Mouse (Mus musculus): ENCODE measurements around the gene Lgals9. TPM values are rescaled to one million over a fixed set of nuclear protein-coding genes. Genes with fewer than 3 reads are reported as not detected.
A peak's percentile ranks its signal among the peaks of the same experiment; 100 is the strongest.
"Not testable (repeated sequence)": the region's sequence is repeated elsewhere in the genome, so short reads cannot be mapped to it uniquely, and the experiment has no call there.

Gene Lgals9
- total RNA-seq, 2 experiments from 2014 or later = 7.3 to 8.3 TPM

GRCm38 (mm10) chr11:79012529-79012928 is 27.8 kb upstream of the Lgals9 start:
- intact Hi-C loops (cut with DNase I) = no loop called here

DNA sequence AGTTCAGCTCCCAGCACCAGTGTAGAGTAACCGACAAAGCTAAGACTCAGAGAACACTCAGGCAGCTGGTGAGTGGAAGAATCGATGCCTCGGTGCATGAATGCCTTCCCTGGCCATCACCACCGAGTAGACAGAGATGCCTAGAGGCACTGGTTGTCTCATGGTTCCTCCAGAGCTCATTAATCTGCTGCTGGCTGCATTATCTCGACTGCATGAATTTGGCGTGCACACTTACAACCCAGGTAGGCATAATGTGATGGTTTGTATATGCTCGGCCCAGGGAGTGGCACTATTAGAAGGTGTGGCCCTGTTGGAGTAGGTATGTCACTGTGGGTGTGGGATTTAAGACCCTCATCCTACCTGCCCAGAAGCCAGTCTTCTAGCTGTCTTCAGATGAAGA is 24.1 kb upstream of the Lgals9 start:
- DNase-seq (ENCODE audit: extremely low spot score in 1 of 2, low spot score in 2 of 2) = no peak

More at GRCm38 (mm10) chr11:79012529-79012928, 27.8 kb upstream of the Lgals9 start:
- no peak for DNase-seq (ENCODE audit: extremely low spot score in 1 of 2, low spot score in 2 of 2)

GRCm38 (mm10) chr11:79008007-79008775 is 23.4 kb upstream of the Lgals9 start:
- intact Hi-C loops (cut with DNase I) = no loop called here
- DNase-seq (ENCODE audit: extremely low spot score in 1 of 2, low spot score in 2 of 2) = no peak

More for the DNA sequence above, 24.1 kb upstream of the Lgals9 start:
- intact Hi-C loops (cut with DNase I) = no loop called here

DNA sequence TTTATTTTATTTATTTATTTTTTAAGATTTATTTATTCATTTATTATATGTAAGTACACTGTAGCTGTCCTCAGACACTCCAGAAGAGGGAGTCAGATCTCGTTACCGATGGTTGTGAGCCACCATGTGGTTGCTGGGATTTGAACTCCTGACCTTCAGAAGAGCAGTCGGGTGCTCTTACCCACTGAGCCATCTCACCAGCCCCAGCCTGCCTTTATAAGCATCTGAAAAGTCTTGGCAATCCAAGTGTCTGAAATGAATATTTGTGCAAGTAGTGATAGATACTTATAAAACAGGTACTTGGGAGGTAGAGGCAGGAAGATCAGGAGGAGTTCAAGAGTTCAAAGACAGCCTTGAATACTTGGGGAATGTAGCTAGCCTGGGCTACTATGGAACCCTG is 22.6 kb upstream of the Lgals9 start:
- intact Hi-C loops (cut with DNase I); DNase-seq (ENCODE audit: extremely low spot score in 1 of 2, low spot score in 2 of 2): not testable (repeated sequence)

GRCm38 (mm10) chr11:79006417-79006816 is 21.7 kb upstream of the Lgals9 start:
- intact Hi-C loops (cut with DNase I) = no loop called here
- DNase-seq (ENCODE audit: extremely low spot score in 1 of 2, low spot score in 2 of 2) = no peak

DNA sequence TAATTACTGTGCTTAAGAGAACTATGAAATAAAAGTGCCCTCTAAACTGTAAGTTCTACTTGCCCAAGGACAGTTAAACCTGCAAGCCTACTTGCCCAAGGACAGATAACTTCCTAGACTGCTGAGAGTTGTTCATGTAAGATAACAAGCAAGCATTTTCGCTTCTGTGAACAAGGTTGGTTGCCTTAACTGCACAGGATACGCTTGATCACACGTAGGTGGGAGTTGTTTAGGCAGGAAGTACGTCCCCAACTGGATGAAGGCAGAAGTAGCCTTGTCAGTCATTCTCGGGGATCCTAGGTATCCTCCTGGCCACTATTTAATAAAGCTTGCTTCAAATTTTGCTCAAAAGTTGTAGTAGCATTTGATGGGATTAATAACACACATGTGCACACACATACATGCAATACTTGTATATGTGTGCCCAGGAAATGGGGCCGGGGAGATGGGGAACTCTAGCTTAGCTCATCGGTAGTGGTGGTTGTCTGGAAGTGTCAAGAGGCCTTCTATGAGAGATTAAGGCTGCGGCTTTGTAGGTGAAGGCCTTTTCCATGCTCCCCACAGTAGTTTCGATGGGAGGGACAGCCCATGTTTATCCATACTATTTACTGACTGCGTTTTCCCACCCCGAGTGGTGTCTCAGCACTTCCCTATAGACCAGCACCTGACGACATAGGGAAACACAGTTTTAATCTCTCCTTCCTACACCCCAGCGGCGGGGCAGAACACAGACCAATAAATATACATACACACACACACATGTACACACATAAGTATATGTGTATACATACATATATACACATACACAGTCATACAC is 21.0 kb upstream of the Lgals9 start:
- DNase-seq (ENCODE audit: extremely low spot score in 1 of 2, low spot score in 2 of 2) = no peak
- intact Hi-C loops (cut with DNase I) = no loop called here

DNA sequence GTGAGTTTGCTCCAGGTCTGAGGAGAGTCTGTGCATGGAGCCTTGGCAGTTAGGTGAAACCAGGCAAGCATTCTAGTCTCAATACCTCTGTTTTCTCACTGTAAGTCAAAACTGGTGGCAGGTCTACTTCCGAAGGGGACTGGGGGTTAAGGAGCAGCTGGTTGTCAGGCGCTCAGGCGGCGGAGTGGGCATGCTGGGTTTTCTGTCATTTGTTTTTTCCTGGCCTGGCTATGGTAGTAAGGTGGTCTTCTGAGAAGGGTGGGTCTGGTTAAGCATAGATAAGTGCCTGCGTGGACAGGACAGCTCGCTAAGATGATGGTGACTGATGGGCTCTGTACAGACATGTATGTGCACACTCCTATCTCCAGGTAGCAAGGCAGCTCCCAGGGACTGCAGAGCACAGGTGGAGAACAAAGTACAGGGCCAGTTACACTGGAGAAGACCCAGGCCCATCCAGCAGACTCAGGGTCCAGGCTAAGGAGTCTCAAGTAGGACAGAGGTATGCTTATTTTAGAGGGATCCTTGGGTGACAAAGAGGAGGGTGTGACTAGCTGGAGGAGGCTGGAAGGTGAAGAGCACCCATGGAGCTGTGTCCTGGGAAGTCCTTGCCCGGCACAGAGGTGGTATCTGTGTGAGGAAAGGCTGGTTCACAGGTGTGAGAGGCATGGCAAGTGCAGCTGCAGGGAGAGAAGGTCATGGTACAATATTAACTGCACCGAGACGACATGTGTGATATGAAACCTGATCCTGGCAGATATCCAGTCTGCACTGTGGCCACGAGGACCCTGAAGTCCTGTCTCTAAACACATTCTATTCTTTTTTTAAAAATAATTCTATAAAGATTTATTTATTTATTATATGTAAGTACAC is 19.3 kb upstream of the Lgals9 start:
- no peak for DNase-seq (ENCODE audit: extremely low spot score in 1 of 2, low spot score in 2 of 2)
- intact Hi-C loops (cut with DNase I) = no loop called here

GRCm38 (mm10) chr11:79003053-79003768 is 18.5 kb upstream of the Lgals9 start:
- intact Hi-C loops (cut with DNase I) = no loop called here
- peak in 1 of 2 experiments; percentile 59 for DNase-seq (ENCODE audit: extremely low spot score in 1 of 2, low spot score in 2 of 2)

- DNase-seq (ENCODE audit: extremely low spot score in 1 of 2, low spot score in 2 of 2) = no peak
- intact Hi-C loops (cut with DNase I) = no loop called here
Observed at GRCm38 (mm10) chr11:79002551-79002951, 17.8 kb upstream of the Lgals9 start.

DNA sequence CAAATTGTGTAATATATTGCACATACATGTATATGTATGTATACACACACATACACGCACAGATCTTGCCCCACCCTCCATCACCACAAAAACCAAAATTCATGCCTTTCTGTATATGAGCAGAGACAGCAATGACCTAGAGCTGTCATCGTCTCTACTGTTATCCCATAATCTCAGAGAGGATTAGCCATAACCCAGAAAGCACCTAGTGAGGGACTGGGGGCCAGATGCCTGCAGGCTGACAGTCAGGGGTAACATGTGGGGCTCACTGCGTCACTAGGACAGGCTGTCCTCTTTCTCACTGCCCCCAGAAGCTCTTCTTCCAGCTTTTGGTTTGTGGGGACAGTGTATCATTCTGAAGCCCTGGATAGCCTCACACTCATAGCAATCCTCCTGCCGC is 17.1 kb upstream of the Lgals9 start:
- intact Hi-C loops (cut with DNase I) = no loop called here
- DNase-seq (ENCODE audit: extremely low spot score in 1 of 2, low spot score in 2 of 2) = no peak

DNA sequence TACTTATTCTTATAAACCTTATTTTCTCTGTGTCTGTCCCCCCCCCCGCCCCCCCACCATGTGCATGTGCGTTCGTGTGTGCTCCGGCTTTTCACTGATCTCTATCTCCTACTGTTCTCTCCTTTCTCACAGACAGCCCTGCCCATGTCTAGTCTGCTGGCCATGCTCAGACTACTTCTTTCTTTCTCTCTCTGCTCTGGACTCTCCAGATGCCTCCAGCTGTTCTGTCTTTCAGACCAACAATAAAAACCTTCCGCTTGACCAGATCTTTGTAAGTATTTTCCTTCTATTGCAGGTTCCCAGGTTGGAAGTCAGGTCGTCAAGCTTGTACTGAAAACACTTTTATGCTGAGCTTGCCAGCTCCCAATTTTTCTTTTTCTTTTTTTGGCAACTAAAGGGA is 14.4 kb upstream of the Lgals9 start:
- intact Hi-C loops (cut with DNase I) = no loop called here
- DNase-seq (ENCODE audit: extremely low spot score in 1 of 2, low spot score in 2 of 2) = no peak

DNA sequence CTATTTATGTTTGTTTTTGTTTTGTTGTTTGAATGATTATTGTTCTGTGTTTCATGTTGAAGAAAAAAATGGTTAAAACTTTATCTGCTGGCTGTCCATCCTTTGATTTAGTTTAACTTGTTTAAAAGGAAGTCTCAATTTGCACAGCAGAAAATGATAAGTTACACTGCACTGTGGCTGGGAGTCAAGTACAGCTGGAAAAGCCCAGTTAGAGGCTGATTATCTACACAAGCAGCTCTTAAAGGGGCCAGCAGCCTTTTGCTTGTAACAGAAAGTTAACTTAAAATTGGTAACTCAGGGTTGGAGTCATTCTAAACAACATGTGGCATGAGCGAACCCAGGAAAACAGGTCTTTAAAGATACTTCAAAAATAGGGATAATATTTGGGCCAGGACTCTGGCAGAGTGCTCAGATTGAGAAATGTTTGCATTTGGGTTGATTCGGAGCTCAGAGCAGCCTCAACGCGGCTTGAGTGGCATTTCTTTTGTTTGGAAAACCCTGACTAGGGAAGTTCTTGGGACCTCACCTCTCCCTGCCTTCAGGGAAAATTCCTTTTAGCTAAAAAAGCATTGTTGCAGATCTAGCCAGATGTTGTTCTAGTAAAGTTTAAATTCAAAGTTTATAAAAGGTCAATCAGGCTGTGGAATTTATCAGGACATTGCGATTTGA is 6.3 kb upstream of the Lgals9 start:
- DNase-seq (ENCODE audit: extremely low spot score in 1 of 2, low spot score in 2 of 2); intact Hi-C loops (cut with DNase I): not testable (repeated sequence)

DNA sequence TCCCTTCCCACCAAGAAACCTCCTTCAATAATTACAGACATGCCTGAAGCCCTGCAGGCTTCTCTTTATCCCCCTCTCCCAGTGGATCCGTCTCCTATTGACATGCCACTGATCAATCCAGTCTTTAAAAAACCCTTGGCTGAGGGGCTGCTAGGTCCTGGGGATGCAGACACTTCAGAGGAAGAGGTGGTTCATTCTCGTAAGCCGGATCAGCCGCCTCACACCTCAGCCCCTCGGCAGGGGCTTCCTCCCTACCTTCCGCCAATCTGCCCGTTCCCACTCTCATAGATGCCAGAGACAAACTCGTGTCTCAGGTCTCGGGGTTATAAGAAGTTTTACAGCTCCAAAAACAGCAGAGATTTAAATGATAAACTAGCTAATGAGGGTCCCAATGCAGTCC is 5.3 kb upstream of the Lgals9 start:
- intact Hi-C loops (cut with DNase I) = no loop called here
- no peak for DNase-seq (ENCODE audit: extremely low spot score in 1 of 2, low spot score in 2 of 2)

DNA sequence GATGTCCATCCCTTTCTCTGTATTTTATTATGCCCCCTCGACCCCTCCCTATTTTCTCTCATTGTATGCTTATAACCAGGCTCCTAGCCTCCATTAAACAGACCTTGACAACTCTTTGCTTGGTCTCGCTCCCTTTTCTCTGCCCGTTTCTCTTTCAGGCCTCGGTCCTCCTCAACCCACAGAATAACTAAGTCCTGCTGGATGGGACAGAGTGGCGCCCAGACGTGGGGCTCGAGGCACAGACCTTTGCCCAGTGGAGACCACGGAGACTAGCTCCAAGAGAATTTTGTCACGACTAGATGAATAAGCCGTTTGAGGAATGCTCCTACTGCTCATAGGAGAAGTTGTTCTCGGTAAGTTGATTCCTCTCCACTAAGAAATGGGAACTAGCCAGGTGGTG is 4.5 kb upstream of the Lgals9 start:
- intact Hi-C loops (cut with DNase I); DNase-seq (ENCODE audit: extremely low spot score in 1 of 2, low spot score in 2 of 2): not testable (repeated sequence)

- intact Hi-C loops (cut with DNase I) = no loop called here
- DNase-seq (ENCODE audit: extremely low spot score in 1 of 2, low spot score in 2 of 2) = no peak
Observed at GRCm38 (mm10) chr11:78986311-78987002, 1.7 kb upstream of the Lgals9 start.

DNA sequence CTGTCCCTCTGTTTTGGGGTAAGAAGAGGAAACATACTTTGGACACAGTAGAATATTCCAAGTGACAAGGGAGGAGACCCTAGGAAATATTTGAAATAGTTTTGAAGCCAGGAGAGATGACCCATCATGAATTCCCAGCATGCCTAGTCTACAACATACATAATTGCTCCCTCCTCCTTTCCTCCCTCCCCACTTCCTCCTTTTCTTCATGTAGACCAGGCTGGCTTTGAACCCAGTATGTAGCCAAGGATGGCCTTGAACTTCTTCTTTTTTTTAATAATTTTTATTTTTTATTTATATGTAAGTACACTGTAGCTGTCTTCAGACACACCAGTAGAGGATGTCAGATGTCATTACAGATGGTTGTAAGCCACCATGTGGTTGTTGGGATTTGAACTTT is 759 bp upstream of the Lgals9 start:
- no peak for DNase-seq (ENCODE audit: extremely low spot score in 1 of 2, low spot score in 2 of 2)
- intact Hi-C loops (cut with DNase I) = no loop called here

DNA sequence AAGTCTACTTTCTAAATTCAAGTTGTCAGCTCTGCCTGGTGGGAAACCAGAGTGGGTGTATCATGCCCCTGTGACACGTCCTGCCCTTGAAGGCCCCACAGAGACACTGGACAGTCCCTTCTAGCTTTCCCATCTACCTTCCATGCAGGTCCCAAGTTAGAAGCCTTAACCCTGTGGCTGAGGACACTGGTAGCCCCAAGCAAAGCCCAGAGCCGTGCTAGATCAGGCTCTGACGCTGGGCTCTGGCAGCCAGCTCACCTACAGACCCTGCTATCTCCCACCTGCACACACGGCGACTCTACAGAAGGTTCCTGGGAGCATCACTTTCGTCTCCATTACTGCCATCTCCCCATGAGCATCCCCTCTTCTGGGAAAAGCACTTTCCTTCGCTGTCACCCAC is 1.2 kb downstream of the Lgals9 start:
- DNase-seq (ENCODE audit: extremely low spot score in 1 of 2, low spot score in 2 of 2) = no peak
- intact Hi-C loops (cut with DNase I) = no loop called here
